ENCODE assay signal across 8 mouse cellular contexts in the genomic region with DNA sequence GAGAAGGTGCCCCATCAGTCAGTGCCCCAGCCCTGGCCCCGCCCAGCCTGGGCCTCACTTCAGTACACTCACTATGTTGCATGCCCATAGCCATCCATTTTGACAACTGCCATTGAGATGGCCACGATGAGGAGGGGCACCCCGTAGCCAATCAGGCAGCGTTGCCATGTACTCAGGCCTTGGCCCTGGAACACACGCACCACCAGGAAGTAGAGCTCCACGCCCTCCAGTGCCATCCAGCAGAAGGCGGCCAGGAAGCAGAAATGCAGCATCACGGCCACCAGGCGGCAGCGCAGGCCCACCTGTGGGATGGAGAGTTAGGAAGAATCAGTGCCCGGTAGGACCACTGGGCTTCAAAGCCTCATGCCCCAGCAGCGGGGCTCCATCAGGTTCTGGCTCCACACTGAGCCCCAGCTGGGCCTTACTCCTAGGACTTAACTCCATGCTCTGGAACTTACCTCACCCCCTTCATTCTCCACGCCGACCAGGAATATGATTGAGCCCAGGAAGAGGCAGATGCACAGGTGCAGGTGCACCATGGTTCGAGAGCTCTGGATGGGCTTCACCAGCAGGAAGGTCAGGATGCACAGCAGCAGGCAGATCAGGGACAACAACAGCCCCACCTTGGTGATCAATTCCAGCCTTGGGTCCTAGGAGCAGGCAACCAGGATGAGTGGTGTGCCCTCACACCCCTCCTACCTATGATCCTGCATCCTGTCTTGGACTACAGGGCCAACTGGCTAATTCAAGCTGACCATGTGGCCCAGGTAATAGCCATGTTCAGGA. TPM values are rescaled to one million over a fixed set of nuclear protein-coding genes. Genes with fewer than 3 reads are reported as not detected.
A peak's percentile ranks its signal among the peaks of the same experiment; 100 is the strongest.
DNase-seq lines count a peak whose midpoint lies in the region; ATAC-seq and TF ChIP-seq lines count a peak whose summit lies in the region.

No protein-coding gene starts in this region.

- no peaks in the 10 kb centered on the region; the same call in 1 of the 2 replicates for H3K27me3 ChIP-seq in G1E (ENCODE audit: insufficient read depth, low read length)
- H3K27me3 ChIP-seq in cerebellum, adult 2 months (ENCODE audit: control insufficient read depth, insufficient read depth, low read length) = no peaks in the 10 kb centered on the region
- no peaks in the 10 kb centered on the region for H3K27me3 ChIP-seq in hindbrain, embryonic 12.5 days
- H3K27me3 ChIP-seq in lung, postnatal 0 days (replicated peaks; ENCODE audit: insufficient read depth, low read length) = no peaks in the 10 kb centered on the region

- no peak overlapping the region for H3K27ac ChIP-seq in cerebellum, adult 2 months (ENCODE audit: insufficient read depth, low read length)
- H3K27ac ChIP-seq in hindbrain, embryonic 12.5 days = no peak overlapping the region
- H3K27ac ChIP-seq in lung, postnatal 0 days (ENCODE audit: low read length) = no peak overlapping the region

- H3K4me1 ChIP-seq in G1E (ENCODE audit: insufficient read depth, low read depth, low read length) = peaks cover 86% of the 10 kb centered on the region
- H3K4me1 ChIP-seq in cerebellum, adult 2 months (ENCODE audit: control insufficient read depth, insufficient read depth, low read length) = no peaks in the 10 kb centered on the region
- no peaks in the 10 kb centered on the region for H3K4me1 ChIP-seq in hindbrain, embryonic 12.5 days
- H3K4me1 ChIP-seq in lung, postnatal 0 days (ENCODE audit: insufficient read depth, low read depth, low read length) = no peaks in the 10 kb centered on the region

- 26% methylated on average over 15 of the region's 15 CpGs for WGBS in cerebellum, adult 2 months
- 47% methylated on average over 15 of the region's 15 CpGs for WGBS in hindbrain, embryonic 12.5 days
- WGBS in lung, postnatal 0 days = 34% methylated on average over 15 of the region's 15 CpGs

- H3K4me3 ChIP-seq in G1E (ENCODE audit: low read depth, low read length) = peak overlapping the region; percentile 28; the same call in 1 of the 2 replicates
- H3K4me3 ChIP-seq in cerebellum, adult 2 months (replicated peaks; ENCODE audit: insufficient read depth, low read depth, low read length) = no peak overlapping the region
- no peak overlapping the region for H3K4me3 ChIP-seq in hindbrain, embryonic 12.5 days
- H3K4me3 ChIP-seq in lung, postnatal 0 days (ENCODE audit: low read depth, low read length) = no peak overlapping the region

- DNase-seq in G1E (ENCODE audit: low spot score) = peak; percentile 70
- peak; percentile 74 to 79 for DNase-seq in cerebellum, adult 2 months
- DNase-seq in layer of hippocampus, postnatal 14 days (ENCODE audit: low spot score in 2 of 2) = peak; percentile 73 to 84
- peak; percentile 91 for DNase-seq in lung, postnatal 0 days (ENCODE audit: low spot score)
- peak; percentile 81 for DNase-seq in ovary, postnatal 14 days (ENCODE audit: low spot score)
- peak; percentile 85 to 87 for DNase-seq in thymus, postnatal 36 days

- peak; percentile 54 for TF ChIP-seq CTCF in G1E (IDR thresholded peaks at IDR 0.05; ENCODE audit: low read depth, low read length)
- peak; percentile 89 for TF ChIP-seq CTCF in cerebellum, adult 2 months (IDR thresholded peaks at IDR 0.05; ENCODE audit: borderline replicate concordance, insufficient read depth, low read depth, low read length)
- TF ChIP-seq CTCF in lung, postnatal 0 days (IDR thresholded peaks at IDR 0.05) = peak; percentile 99

- TF ChIP-seq EP300 in lung, postnatal 0 days (IDR thresholded peaks at IDR 0.05) = no peak

- ATAC-seq in G1E (ENCODE audit: extremely low read depth, insufficient number of reproducible peaks, low FRiP score, poor library complexity, severe bottlenecking) = peak; percentile 79
- peak; percentile 86 for ATAC-seq in frontal cortex, adult (ENCODE audit: low TSS enrichment)
- ATAC-seq in hindbrain, embryonic 12.5 days (ENCODE audit: low FRiP score) = peak; percentile 53
- peak; percentile 79 for ATAC-seq in lung, postnatal 0 days

- H3K9me3 ChIP-seq in G1E (replicated peaks) = no peaks in the 10 kb centered on the region
- no peaks in the 10 kb centered on the region for H3K9me3 ChIP-seq in hindbrain, embryonic 12.5 days (replicated peaks)
- no peaks in the 10 kb centered on the region for H3K9me3 ChIP-seq in lung, postnatal 0 days (ENCODE audit: low read length)

- TF ChIP-seq POLR2A in cerebellum, adult 2 months (IDR thresholded peaks at IDR 0.05; ENCODE audit: borderline replicate concordance, insufficient read depth, low read length) = no peak

- peaks cover 97% of the 10 kb centered on the region for H3K36me3 ChIP-seq in G1E (replicated peaks)
- peaks cover 60% of the 10 kb centered on the region for H3K36me3 ChIP-seq in hindbrain, embryonic 12.5 days
- peaks cover 76% of the 10 kb centered on the region for H3K36me3 ChIP-seq in lung, postnatal 0 days (ENCODE audit: insufficient read depth, low read length)

- H3K9ac ChIP-seq in hindbrain, embryonic 12.5 days = no peak overlapping the region
- H3K9ac ChIP-seq in lung, postnatal 0 days (replicated peaks; ENCODE audit: low read depth) = no peak overlapping the region

- no peak overlapping the region for H3K4me2 ChIP-seq in hindbrain, embryonic 12.5 days (replicated peaks)
- no peak overlapping the region for H3K4me2 ChIP-seq in lung, postnatal 0 days (replicated peaks; ENCODE audit: low read depth, low read length)

RNA-seq across cellular contexts. Expression of gene Ddx39, which starts 9.9 kb away (rescaled TPM):
- 101 and 141 TPM in 2 replicates for total RNA-seq in G1E (2014; fragmentation: Nextera tagmentation)
- total RNA-seq in G1E (2017) = 226 and 266 TPM in 2 replicates
- polyA plus RNA-seq in G1E (2012) = 58.0 and 77.5 TPM in 2 replicates
- 30.0 and 31.5 TPM in 2 replicates for polyA plus RNA-seq in cerebellum, adult 2 months (2012; rRNA removed)
- polyA plus RNA-seq in hindbrain, embryonic 12.5 days (2016; fragmentation: Nextera tagmentation; extraction: Ambion mirVana) = 119 and 135 TPM in 2 replicates
- 10 to 100 TPM; 17.9 to 19.2 TPM for total RNA-seq in layer of hippocampus, postnatal 14 days (2021)
- polyA plus RNA-seq in lung, postnatal 0 days (2015; fragmentation: Nextera tagmentation; extraction: Ambion mirVana) = 51.0 and 53.9 TPM in 2 replicates

RNA-seq across cellular contexts. Expression of gene Adgre5, which starts 16.2 kb away (rescaled TPM):
- total RNA-seq in G1E (2014; fragmentation: Nextera tagmentation) (223 and 228 TPM in 2 replicates), G1E (2017) (405 and 468 TPM in 2 replicates)
- polyA plus RNA-seq in G1E (2012) = 69.3 and 92.9 TPM in 2 replicates
- 22.7 and 23.8 TPM in 2 replicates for polyA plus RNA-seq in cerebellum, adult 2 months (2012; rRNA removed)
- 18.9 and 19.8 TPM in 2 replicates for polyA plus RNA-seq in hindbrain, embryonic 12.5 days (2016; fragmentation: Nextera tagmentation; extraction: Ambion mirVana)
- total RNA-seq in layer of hippocampus, postnatal 14 days (2021) = 10 to 100 TPM; 11.9 to 12.6 TPM
- 145 and 146 TPM in 2 replicates for polyA plus RNA-seq in lung, postnatal 0 days (2015; fragmentation: Nextera tagmentation; extraction: Ambion mirVana)

RNA-seq across cellular contexts. Expression of gene Pkn1, which starts 25.9 kb away (rescaled TPM):
- total RNA-seq in G1E (2014; fragmentation: Nextera tagmentation) (104 and 109 TPM in 2 replicates), G1E (2017) (89.4 and 116 TPM in 2 replicates)
- polyA plus RNA-seq in G1E (2012) = 150 and 153 TPM in 2 replicates
- polyA plus RNA-seq in cerebellum, adult 2 months (2012; rRNA removed) = 59.8 and 62.7 TPM in 2 replicates
- polyA plus RNA-seq in hindbrain, embryonic 12.5 days (2016; fragmentation: Nextera tagmentation; extraction: Ambion mirVana) = 34.6 and 38.3 TPM in 2 replicates
- 10 to 100 TPM; 53.6 TPM for total RNA-seq in layer of hippocampus, postnatal 14 days (2021)
- polyA plus RNA-seq in lung, postnatal 0 days (2015; fragmentation: Nextera tagmentation; extraction: Ambion mirVana) = 32.2 and 34.4 TPM in 2 replicates

RNA-seq across cellular contexts. Expression of gene Ptger1, which starts 58.4 kb away (rescaled TPM):
- total RNA-seq in G1E (2014; fragmentation: Nextera tagmentation) (1.1 TPM in 1 of 2 replicates, not detected in the other), G1E (2017) (1.6 and 1.8 TPM in 2 replicates)
- 0.23 and 0.38 TPM in 2 replicates for polyA plus RNA-seq in G1E (2012)
- 0.76 and 0.77 TPM in 2 replicates for polyA plus RNA-seq in cerebellum, adult 2 months (2012; rRNA removed)
- polyA plus RNA-seq in hindbrain, embryonic 12.5 days (2016; fragmentation: Nextera tagmentation; extraction: Ambion mirVana) = 0.70 and 0.93 TPM in 2 replicates
- 1 to 10 TPM; 1.3 to 1.9 TPM for total RNA-seq in layer of hippocampus, postnatal 14 days (2021)
- polyA plus RNA-seq in lung, postnatal 0 days (2015; fragmentation: Nextera tagmentation; extraction: Ambion mirVana) = 1.3 and 1.4 TPM in 2 replicates
